Mouse (Mus musculus) brown adipose tissue, adult 24 weeks (tissue): ENCODE measurements around the gene Sdc1. TPM values are rescaled to one million over a fixed set of nuclear protein-coding genes. Genes with fewer than 3 reads are reported as not detected.

Source experiments
- H3K27ac ChIP-seq: fragments of 200-500 bp; replicated peaks from 2 replicates; pipeline ENCODE4 v1.5.1; 2012; ENCODE audit warnings: low read depth, mild to moderate bottlenecking, low read length
- H3K4me1 ChIP-seq: fragments of 200-500 bp; 2 replicates; pipeline ENCODE4 v1.6.1; 2012; ENCODE audit warnings: low read length, mixed read lengths; ENCODE audit not compliant: control insufficient read depth, insufficient read depth, insufficient read length
- H3K4me3 ChIP-seq: fragments of 200-500 bp; 2 replicates; pipeline ENCODE4 v1.5.1; 2012; ENCODE audit warnings: low read depth, mild to moderate bottlenecking, low read length, moderate library complexity; ENCODE audit not compliant: insufficient read depth
- polyA plus RNA-seq: library from polyadenylated mRNA; stranded (reverse); fragments of >200 nt; gene quantifications from 2 replicates; pipeline ENCODE4 v1.2.4, GENCODE M21; 2012; ENCODE audit not compliant: missing spikeins, insufficient read depth, insufficient read length

Sdc1 gene
- polyA plus RNA-seq, 1 experiment = 1.7 TPM

DNA sequence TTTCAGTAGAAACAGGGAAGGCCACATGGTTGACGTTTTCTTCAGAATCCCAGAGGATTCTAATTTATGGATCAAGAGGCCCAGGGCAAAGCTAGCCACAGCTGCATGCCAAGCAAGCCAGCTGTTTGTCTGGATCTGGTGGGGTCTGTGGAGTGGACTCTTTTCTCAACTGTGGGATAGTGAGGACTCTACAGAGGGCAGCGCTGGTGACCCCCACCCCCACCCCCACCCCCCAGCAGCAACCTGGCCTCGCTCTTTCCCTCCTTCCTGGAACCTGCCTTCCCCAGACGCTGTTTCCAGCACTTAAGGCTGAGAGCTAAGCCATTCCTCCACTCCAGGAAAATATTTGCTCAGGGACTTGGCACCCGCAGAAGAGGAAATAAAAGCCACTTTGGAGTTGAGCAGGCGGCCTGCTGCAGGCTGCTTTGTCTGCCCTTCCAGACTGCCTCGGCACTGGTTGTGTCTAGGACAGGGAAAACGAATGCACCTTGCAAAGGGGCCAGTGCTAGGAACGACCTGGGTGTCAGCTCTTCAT lies 27.4 kb downstream of the Sdc1 start:
- Histone ChIP-seq H3K27ac (no peak overlapping the region), H3K4me1 (no peaks in the 10 kb centered on the region), H3K4me3 (no peak overlapping the region)

DNA sequence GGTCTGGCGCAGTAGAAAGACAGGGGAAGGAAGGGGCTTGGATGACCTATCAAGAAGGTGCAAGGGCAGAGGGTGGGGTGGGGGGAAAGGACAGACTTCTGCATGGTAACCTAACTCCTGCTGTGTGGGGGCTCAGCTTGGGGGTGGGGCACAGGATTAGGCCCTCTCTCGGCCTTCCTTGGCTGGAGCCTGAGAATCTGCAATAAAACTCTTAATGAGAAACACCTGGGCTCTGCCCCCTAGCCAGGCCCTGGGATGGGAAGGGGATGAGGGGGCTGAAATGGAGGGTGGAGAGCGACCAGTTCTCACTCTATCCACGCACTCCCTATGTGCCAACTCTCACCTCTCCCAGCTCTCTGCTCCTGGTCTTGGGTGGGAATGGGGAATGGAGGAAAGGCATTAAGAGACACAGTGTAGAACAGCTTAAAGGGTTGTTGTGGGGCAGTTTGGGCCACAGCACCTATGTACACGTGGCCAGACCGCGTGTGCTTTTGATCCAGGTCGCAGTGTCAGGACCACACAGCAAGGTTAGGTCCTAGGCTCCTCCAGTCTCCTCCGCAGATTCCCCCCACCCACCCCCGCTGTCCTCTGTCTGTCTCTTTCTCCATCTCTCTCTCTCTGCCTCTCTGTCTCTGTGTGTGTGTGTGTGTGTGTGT lies 32.4 kb downstream of the Sdc1 start:
- H3K4me1 ChIP-seq = no peaks in the 10 kb centered on the region
- no peak overlapping the region for H3K27ac ChIP-seq
- no peak overlapping the region for H3K4me3 ChIP-seq

DNA sequence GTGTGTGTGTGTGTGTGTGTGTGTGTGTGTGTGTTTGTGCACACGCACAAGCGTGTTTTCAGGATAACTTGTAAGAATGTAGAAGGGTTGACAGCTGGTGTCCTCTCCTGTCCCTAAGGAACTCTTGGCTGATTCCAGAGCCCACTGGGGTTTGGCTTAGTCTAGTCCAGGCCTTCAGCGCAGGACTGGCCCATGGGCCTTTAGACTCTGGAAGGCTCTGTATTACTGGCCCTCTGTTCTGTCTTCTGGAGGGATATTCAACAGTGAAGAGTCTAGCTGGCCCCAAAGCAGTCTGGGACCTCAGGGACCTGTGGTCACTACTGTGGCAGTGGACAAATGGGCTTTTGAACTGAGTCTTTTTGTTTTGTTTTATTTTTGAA lies 32.9 kb downstream of the Sdc1 start:
- Histone ChIP-seq H3K4me1 (no peaks in the 10 kb centered on the region), H3K4me3 (no peak overlapping the region), H3K27ac (no peak overlapping the region)

DNA sequence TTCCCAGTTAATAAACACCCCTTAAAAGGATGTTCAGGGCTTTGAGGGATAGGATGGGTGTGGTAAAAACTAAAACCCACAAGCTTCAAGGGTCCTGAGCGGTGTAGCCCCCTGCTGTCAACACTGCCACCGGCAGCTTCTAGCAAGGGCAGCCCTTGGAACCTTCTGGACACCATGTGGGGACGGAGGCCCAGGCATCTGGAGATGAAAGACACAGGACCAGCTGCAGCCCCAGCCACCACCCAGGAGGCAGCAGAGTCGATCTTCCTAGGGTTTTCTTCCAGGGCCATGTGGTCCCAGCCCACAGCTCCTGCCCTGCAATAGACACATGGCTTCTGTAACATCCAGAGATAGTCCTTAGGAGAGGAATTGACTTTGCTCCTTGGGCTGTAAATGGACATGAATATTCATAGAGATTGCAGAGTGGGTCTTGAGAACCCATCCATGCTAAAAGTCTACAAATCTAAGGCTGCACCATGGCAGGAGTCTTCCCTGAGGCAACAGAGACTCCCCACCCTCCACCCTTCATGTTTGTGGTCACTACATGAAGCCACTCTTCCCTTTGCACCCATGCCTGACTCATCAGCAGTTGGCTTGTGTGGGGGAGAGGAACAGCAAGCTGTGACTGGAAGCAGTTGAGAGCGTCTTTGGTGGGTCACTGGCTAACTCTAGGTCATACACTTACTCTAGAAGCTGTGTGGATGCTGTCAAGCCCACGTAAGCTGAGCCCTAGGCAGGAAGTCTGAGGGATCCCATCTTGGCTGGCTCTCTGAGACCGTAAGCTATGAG lies 34.0 kb downstream of the Sdc1 start:
- Histone ChIP-seq H3K27ac (no peak overlapping the region), H3K4me3 (no peak overlapping the region), H3K4me1 (no peaks in the 10 kb centered on the region)

DNA sequence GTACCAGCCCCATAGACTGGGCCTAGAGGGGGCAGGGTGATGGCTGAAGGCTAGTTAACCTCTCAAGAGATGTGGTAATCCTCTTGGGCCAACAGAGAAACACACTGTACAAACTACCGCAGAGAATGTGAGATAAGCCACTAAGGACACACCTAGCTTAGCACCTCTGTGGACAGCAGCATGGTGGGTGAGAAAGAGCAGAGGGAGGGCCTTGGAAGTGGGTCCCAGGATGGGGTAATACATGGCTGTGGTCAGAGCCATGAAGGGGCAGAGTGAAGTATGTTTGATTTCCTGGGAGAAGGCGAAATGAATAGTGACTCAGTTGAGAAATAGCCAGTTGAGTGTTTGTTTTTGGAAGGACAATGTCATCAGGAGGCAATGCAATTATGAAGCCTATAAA lies 38.0 kb downstream of the Sdc1 start:
- Histone ChIP-seq H3K4me3 (no peak overlapping the region), H3K4me1 (no peaks in the 10 kb centered on the region), H3K27ac (no peak overlapping the region)

DNA sequence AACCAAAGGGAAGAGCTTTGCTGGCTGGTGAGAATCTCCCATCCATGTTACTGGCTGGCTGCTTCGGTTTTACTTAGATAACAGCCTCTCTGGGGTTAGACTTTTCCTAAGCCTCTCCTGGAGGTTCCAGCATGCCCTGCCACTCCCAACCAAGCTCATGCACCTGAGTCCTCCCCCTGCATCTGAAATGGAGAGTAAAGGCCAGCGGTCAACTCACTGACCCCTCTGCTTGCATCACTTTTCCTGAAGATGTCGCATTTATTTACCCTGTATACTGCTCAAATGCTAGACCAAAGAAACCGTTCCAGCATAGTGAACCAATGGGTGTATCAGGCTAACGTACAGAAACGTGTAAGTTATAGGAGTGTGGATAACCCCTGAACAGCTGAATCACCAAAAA lies 38.5 kb downstream of the Sdc1 start:
- no peaks in the 10 kb centered on the region for H3K4me1 ChIP-seq
- no peak overlapping the region for H3K27ac ChIP-seq
- no peak overlapping the region for H3K4me3 ChIP-seq

DNA sequence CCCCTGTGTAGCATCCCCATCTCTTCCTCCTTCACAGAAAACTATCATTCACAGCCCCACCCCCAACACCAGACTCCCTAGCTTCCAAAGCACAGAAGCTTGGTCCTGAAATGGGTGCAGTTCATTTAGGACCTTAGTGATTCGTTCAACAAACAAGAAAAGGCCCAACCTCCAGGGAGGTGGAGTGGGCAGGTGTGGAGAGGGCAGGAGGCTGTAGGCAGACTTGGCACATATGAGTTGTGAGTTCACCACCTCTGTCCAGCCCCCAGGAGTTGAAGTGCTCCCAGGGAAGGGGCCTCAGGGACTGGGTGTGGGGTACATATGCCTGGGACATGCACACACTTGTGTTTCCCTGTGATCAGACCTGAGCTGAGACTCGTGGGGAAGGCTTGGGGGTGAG lies 39.8 kb downstream of the Sdc1 start:
- H3K4me3 ChIP-seq = no peak overlapping the region
- H3K27ac ChIP-seq = no peak overlapping the region
- no peaks in the 10 kb centered on the region for H3K4me1 ChIP-seq

DNA sequence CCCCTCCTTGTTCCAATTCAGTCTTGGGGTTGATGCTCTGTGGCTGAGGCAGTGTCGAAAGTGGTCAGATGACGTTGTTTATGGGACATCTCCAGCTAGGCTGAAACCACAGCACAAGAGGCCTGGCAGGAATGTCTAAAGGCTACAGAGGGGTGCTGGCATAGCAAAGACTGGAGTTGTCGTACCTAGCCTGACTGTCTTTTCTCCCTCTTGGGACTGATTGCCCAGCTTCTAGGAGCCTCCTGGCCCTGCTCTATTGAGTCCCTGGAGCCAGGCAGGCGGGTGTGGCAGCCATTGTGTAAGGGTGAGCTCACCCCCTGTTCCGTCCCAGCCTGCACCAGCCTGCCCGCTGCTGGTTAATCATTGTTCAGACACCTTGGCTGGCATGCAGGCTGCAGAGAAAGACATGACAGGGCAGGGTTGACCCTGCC lies 40.3 kb downstream of the Sdc1 start:
- H3K27ac ChIP-seq = no peak overlapping the region
- H3K4me3 ChIP-seq = no peak overlapping the region
- H3K4me1 ChIP-seq = no peaks in the 10 kb centered on the region

DNA sequence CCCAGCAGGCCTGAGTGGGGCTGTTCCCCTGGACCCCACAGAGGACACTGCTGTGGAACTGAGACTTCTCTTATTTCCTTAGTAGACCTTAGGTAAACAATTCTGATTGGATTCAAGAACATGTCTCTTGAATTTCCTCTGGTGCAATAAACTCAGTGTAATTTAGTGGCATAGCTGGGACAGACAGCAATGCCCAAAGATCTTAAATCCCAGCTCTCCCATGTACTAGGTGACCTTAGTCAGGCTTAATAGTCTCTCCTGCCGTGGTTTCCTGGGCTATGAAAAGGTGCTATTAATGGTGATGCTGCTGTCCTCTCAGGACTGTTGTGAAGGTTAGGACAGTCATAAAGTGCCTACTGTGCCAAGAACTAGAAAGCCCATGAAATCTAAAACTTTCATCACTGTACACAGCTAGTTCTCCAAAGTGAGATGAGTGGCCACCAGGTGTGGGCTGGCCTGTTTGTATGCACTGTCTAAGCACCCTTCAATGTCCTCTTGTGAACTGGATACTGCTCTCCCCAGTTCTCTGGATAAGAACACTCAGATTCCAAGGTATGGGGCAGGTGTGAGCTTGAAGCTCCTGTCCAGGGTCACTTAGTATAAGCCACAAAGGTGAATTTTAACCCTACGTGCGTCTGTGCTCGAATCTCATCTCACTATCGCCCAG lies 40.9 kb downstream of the Sdc1 start:
- no peak overlapping the region for H3K27ac ChIP-seq
- H3K4me3 ChIP-seq = no peak overlapping the region

DNA sequence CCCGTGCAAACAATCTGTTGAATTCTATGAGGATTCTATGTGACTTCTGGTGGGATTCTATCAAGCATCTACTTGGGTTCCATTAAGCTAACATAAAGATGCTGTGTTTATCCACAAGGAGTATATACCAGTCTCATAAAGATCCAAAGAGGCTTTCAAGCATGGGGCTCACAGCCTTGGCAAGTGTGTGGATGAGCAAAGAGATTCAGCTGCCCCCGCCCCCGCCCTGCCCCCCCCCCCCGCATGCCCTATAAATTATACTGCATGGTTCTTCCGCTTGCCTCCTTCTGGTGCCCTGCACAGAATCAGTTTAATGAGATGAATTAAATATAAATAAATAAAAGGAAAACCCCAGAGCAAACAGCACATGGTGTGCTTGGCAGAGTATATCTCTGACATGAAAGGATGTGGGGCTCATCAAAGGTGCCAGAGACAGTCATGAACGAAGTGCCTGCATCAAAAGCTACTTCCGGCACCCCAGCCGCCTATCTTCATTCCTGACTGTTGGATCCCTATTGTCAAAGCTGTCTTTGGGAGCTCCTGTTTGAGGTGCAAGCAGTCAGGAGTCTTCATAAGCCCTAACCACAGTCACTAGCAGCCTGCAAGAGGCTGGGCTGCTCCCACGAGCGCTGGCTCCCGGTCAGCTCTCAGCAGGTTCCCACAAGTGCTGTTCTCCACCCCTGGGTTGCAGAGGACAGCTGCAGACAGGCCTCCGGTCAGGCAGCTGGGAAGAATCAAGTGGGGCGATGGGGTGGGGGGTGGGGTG lies 46.5 kb downstream of the Sdc1 start:
- Histone ChIP-seq H3K27ac (no peak overlapping the region), H3K4me3 (no peak overlapping the region), H3K4me1 (no peaks in the 10 kb centered on the region)

More for the DNA sequence above, 40.9 kb downstream of the Sdc1 start:
- no peaks in the 10 kb centered on the region for H3K4me1 ChIP-seq

DNA sequence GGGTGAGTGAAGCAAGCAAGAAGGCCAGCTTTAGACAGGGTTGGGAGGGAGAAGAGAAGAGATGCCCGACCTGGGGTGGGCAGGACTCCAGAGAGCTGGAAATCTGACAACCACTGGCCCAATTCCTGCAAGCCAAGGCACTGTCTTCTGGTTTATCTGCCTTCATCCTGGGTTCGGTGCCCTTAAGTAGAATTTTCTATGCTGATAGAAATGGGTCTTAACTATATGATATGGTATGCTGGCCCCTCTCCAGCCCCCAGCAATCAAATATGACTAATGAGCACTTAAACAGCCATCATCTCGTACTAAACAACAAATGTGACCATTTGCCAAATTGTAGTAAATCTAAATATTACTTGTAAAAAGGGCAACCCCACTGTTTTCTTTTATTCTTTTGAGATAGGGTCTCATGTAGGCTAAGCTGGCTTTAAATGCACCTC lies 47.1 kb downstream of the Sdc1 start:
- Histone ChIP-seq H3K4me1 (no peaks in the 10 kb centered on the region), H3K27ac (no peak overlapping the region), H3K4me3 (no peak overlapping the region)

DNA sequence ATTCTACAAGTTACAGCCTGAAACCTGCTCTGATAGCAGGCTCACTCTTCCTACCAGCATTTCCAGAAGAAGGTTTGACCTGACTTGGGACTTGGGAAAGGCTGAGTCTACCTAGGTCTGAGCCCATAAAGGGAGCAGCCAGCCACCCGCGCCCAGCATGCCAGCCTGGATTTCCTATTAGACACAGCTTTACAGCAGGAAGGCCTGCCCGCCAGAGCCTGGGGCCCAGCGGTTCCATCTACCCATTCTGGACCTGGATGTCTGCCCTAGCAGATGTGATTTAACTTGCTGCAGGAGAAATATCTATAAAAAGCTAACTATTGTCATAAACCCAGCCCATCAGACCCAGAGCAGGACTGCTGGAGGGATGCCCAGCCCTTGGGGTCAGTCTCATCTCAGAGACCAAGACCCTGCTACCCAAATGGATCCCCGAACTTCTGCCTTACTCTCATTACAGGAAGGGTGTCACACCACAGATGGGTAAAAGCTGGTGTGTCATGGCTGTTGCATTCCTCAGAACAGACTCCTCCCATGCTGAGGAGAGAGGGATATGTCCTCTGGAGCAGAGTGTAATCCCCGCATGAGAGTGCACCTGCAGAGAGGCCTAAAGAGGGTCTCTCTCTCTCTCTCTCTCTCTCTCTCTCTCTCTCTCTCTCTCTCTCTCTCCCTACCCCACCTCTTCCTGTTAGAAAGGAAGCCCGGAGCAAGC lies 54.0 kb downstream of the Sdc1 start:
- Histone ChIP-seq H3K27ac (no peak overlapping the region), H3K4me3 (no peak overlapping the region), H3K4me1 (no peaks in the 10 kb centered on the region)

DNA sequence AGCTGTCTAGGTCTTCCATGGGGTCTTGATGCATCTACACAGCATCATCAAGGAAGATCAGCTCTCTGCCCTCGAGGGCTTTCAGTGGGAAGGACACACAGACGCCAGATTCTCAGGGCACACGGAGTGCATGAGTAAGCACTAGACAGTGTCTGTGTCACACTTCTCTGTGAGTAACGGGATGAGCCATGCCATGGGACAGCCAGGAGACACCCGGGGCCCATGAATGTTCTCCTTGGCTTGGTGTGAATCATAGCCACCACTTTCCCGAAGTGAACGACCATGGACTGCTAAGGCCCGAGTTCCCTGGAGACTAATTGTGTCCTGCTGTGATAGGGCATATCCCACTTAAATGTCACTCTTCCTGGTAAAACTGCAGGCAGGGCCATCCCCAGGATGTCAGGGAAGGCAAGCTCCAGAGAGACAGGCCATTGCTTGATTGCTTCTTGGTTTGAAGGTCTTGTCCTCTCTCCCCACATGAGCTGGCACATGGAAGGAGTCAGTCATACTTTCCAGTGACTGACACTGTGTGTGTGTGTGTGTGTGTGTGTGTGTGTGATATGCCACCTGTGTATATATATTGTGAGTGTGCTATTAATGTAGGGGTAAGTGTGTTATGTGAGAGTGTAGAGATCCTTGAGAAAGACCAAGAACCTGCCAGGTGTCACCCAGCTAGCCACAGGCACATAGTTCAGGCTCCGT lies 56.0 kb downstream of the Sdc1 start:
- Histone ChIP-seq H3K4me1 (no peaks in the 10 kb centered on the region), H3K4me3 (no peak overlapping the region), H3K27ac (no peak overlapping the region)
